ENCODE assay signal across 9 mouse cellular contexts in genomic region chrX:20292040-20292417, GRCm38 (mm10). TPM values are rescaled to one million over a fixed set of nuclear protein-coding genes. Genes with fewer than 3 reads are reported as not detected.
DNase-seq lines count a peak whose midpoint lies in the region; ATAC-seq and TF ChIP-seq lines count a peak whose summit lies in the region.
"Had no signal": no experiment of that assay in that cellular context is flagged by ENCODE, and none has a peak within 500 bp of the region (broad histone marks: within the 10 kb centered on the region; RNA-seq: fewer than 3 reads in every experiment).

No protein-coding gene starts in this region.

- no peaks in the 10 kb centered on the region for H3K27me3 ChIP-seq in liver, adult 2 months (ENCODE audit: control insufficient read depth, insufficient read depth, low read length)
- H3K27me3 ChIP-seq in embryonic facial prominence, embryonic 15.5 days = no peaks in the 10 kb centered on the region
- H3K27me3 ChIP-seq in midbrain, postnatal 0 days (ENCODE audit: insufficient read depth, low read length) = no peaks in the 10 kb centered on the region

- peak overlapping the region; percentile 82 for H3K4me2 ChIP-seq in embryonic facial prominence, embryonic 15.5 days (replicated peaks)
- peak overlapping the region; percentile 53 for H3K4me2 ChIP-seq in midbrain, postnatal 0 days (ENCODE audit: low read depth, low read length, poor library complexity, severe bottlenecking)

- TF ChIP-seq CTCF in liver, adult 2 months (IDR thresholded peaks at IDR 0.05; ENCODE audit: low read depth, low read length) = no peak
- no peak for TF ChIP-seq CTCF in midbrain, postnatal 0 days (IDR thresholded peaks at IDR 0.05)

- 0 out of 2 replicates have a peak overlapping the region, but pooled peaks have one; percentile 17 for H3K9ac ChIP-seq in liver, adult 2 months (ENCODE audit: low read depth, low read length)
- no peak overlapping the region for H3K9ac ChIP-seq in embryonic facial prominence, embryonic 15.5 days
- H3K9ac ChIP-seq in midbrain, postnatal 0 days (replicated peaks; ENCODE audit: low read length, poor library complexity, severe bottlenecking) = peak overlapping the region; percentile 63; the same call in 1 of the 2 replicates

- no peaks in the 10 kb centered on the region for H3K36me3 ChIP-seq in liver, adult 2 months (ENCODE audit: control insufficient read depth, insufficient read depth, low read length)
- H3K36me3 ChIP-seq in embryonic facial prominence, embryonic 15.5 days = no peaks in the 10 kb centered on the region
- H3K36me3 ChIP-seq in midbrain, postnatal 0 days (ENCODE audit: insufficient read depth, low read length) = no peaks in the 10 kb centered on the region

- H3K79me2 ChIP-seq in liver, adult 2 months (ENCODE audit: control insufficient read depth, insufficient read depth, low read length) = no peaks in the 10 kb centered on the region

- H3K9me3 ChIP-seq in embryonic facial prominence, embryonic 15.5 days (replicated peaks) = no peaks in the 10 kb centered on the region
- no peaks in the 10 kb centered on the region for H3K9me3 ChIP-seq in midbrain, postnatal 0 days (ENCODE audit: low read length)

- H3K27ac ChIP-seq in liver, adult 2 months (replicated peaks; ENCODE audit: insufficient read depth, low read depth, low read length) = no peak overlapping the region
- H3K27ac ChIP-seq in embryonic facial prominence, embryonic 15.5 days (replicated peaks) = no peak overlapping the region
- no peak overlapping the region for H3K27ac ChIP-seq in midbrain, postnatal 0 days (ENCODE audit: low read depth, low read length)

- no peak for ATAC-seq in embryonic facial prominence, embryonic 15.5 days (ENCODE audit: insufficient number of reproducible peaks, low FRiP score, low TSS enrichment, low read depth)
- ATAC-seq in inflammation-experienced regulatory T-cells, adult 6 months = peak; percentile 1
- peak; percentile 32; the same call in 1 of the 2 replicates for ATAC-seq in midbrain, postnatal 0 days (ENCODE audit: low FRiP score)

- no peak for DNase-seq in liver, adult 2 months (ENCODE audit: extremely low read depth, low read depth, low spot score)
- DNase-seq in liver = no peak
- no peak for DNase-seq in midbrain, postnatal 0 days (ENCODE audit: low spot score)
- no peak for DNase-seq in natural killer cell, adult 2 months (ENCODE audit: low spot score in 2 of 2)
- no peak for DNase-seq in testis, postnatal 14 days (ENCODE audit: low spot score)
- DNase-seq in T-cell, adult 2 months (ENCODE audit: low spot score) = no peak

- WGBS in liver, adult 2 months = 30% methylated on average over 11 of the region's 11 CpGs
- WGBS in embryonic facial prominence, embryonic 15.5 days = 35% methylated on average over 11 of the region's 11 CpGs
- 27% methylated on average over 11 of the region's 11 CpGs for WGBS in midbrain, postnatal 0 days

- no peak for TF ChIP-seq POLR2A in liver, adult 2 months (IDR thresholded peaks at IDR 0.05; ENCODE audit: extremely low read depth, insufficient read depth, low read length)

- H3K4me3 ChIP-seq in liver, adult 2 months (ENCODE audit: insufficient read depth, low read depth, low read length) = peak overlapping the region; percentile 66; the same call in 1 of the 2 replicates
- H3K4me3 ChIP-seq in embryonic facial prominence, embryonic 15.5 days (replicated peaks) = peak overlapping the region; percentile 55
- H3K4me3 ChIP-seq in midbrain, postnatal 0 days (ENCODE audit: low read depth, low read length) = peak overlapping the region; percentile 60
- H3K4me3 ChIP-seq: myocyte had no signal

- H3K4me1 ChIP-seq in liver, adult 2 months (ENCODE audit: control insufficient read depth, insufficient read depth, low read length) = no peaks in the 10 kb centered on the region; the same call in 1 of the 2 replicates
- H3K4me1 ChIP-seq in embryonic facial prominence, embryonic 15.5 days = no peaks in the 10 kb centered on the region
- H3K4me1 ChIP-seq in midbrain, postnatal 0 days (ENCODE audit: insufficient read depth, low read length) = no peaks in the 10 kb centered on the region

RNA-seq across cellular contexts. Expression of gene Slc9a7, which starts 0.4 kb away (rescaled TPM):
- total RNA-seq in liver, adult 2 months (2014; rRNA removed) = 1.2 and 3.0 TPM in 2 replicates
- polyA plus RNA-seq in liver, adult 2 months (2012; rRNA removed) = 0.25 and 0.65 TPM in 2 replicates
- 1.5 and 2.6 TPM in 2 replicates for polyA plus RNA-seq in embryonic facial prominence, embryonic 15.5 days (2015; fragmentation: Nextera tagmentation; extraction: Ambion mirVana)
- polyA plus RNA-seq in inflammation-experienced regulatory T-cells, adult 6 months (2017; shearing (Covaris generic)) = 1 to 10 TPM; 5.9 to 7.0 (median 6.2) TPM
- total RNA-seq in midbrain, postnatal 0 days (2014; rRNA removed) = 89.7 and 94.6 TPM in 2 replicates
- polyA plus RNA-seq in midbrain, postnatal 0 days (2015; fragmentation: Nextera tagmentation; extraction: Ambion mirVana) = 13.3 and 13.5 TPM in 2 replicates
